Mouse (Mus musculus) MEL (cell line): ENCODE data around the gene Fbxo7. TPM values are rescaled to one million over a fixed set of nuclear protein-coding genes. Genes with fewer than 3 reads are reported as not detected.

Experiments
- DNase-seq: peaks from one replicate; pipeline ENCODE4 v3.0.0; 2011; ENCODE audit warnings: low read depth, low spot score
- H3K27ac ChIP-seq: 2 replicates; pipeline ENCODE4 v1.5.1; 2012; ENCODE audit warnings: low read depth, mild to moderate bottlenecking, control low read depth, low read length, moderate library complexity; ENCODE audit not compliant: control insufficient read depth
- H3K27me3 ChIP-seq, 2 experiments: fragments of 150-350 bp in 1 of 2; sonication (generic) in 1 of 2; 2 replicates each; pipeline ENCODE4 v1.6.1; 2012; ENCODE audit warnings: low read length in 2 of 2, mild to moderate bottlenecking in 2 of 2, improper control_type of control experiment in 1 of 2, moderate library complexity in 1 of 2; ENCODE audit not compliant: insufficient read depth in 2 of 2, control insufficient read depth in 1 of 2
- H3K36me3 ChIP-seq, 2 experiments: 2 replicates each; pipeline ENCODE4 v1.6.1; 2012 to 2014; ENCODE audit warnings: low read length in 2 of 2, improper control_type of control experiment in 1 of 2, inconsistent platforms in 1 of 2, mild to moderate bottlenecking in 1 of 2; ENCODE audit not compliant: insufficient read depth in 2 of 2, control insufficient read depth in 1 of 2
- H3K4me1 ChIP-seq, 2 experiments: fragments of 150-350 bp in 1 of 2; sonication (generic) in 1 of 2; 2 replicates each; pipeline ENCODE4 v1.6.1; 2012; ENCODE audit warnings: low read length in 2 of 2, improper control_type of control experiment in 1 of 2, mild to moderate bottlenecking in 1 of 2; ENCODE audit not compliant: insufficient read depth in 2 of 2, control insufficient read depth in 1 of 2
- H3K4me3 ChIP-seq, 2 experiments: fragments of 150-350 bp in 1 of 2; sonication (generic) in 1 of 2; 2 replicates each; pipeline ENCODE4 v1.5.1; 2012; ENCODE audit warnings: low read depth in 2 of 2, low read length in 2 of 2, mild to moderate bottlenecking in 2 of 2, moderate library complexity in 2 of 2, control low read depth in 1 of 2, improper control_type of control experiment in 1 of 2; ENCODE audit not compliant: control insufficient read depth in 1 of 2, insufficient read depth in 1 of 2
- H3K79me2 ChIP-seq: 2 replicates; pipeline ENCODE4 v1.6.1; 2012; ENCODE audit warnings: mild to moderate bottlenecking, low read length, moderate library complexity; ENCODE audit not compliant: control insufficient read depth, poor library complexity, insufficient read depth
- H3K9ac ChIP-seq: 2 replicates; pipeline ENCODE4 v1.6.1; 2012; ENCODE audit warnings: low read depth, mild to moderate bottlenecking, control low read depth, low read length, moderate library complexity; ENCODE audit not compliant: control insufficient read depth, poor library complexity, severe bottlenecking
- H3K9me3 ChIP-seq: fragments of 150-350 bp; sonication (generic); replicated peaks from 2 replicates; pipeline ENCODE4 v1.6.1; 2012; ENCODE audit warnings: mild to moderate bottlenecking, low read length, improper control_type of control experiment, moderate library complexity; ENCODE audit not compliant: insufficient read depth
- BHLHE40 ChIP-seq: IDR thresholded peaks from 2 replicates; pipeline ENCODE4 v1.6.1; 2012; ENCODE audit warnings: low read depth, mild to moderate bottlenecking, inconsistent platforms, low read length, improper control_type of control experiment, borderline replicate concordance
- CTCF ChIP-seq, 3 experiments: IDR thresholded peaks in 2 of 3; conservative IDR thresholded peaks in 1 of 3; 2 replicates each; pipeline ENCODE4 v1.5.1; 2011 to 2012; ENCODE audit warnings: low read length in 3 of 3, low read depth in 2 of 3, mild to moderate bottlenecking in 2 of 3, improper control_type of control experiment in 1 of 3, inconsistent platforms in 1 of 3, mixed read lengths in 1 of 3, moderate library complexity in 1 of 3; ENCODE audit not compliant: control insufficient read depth in 1 of 3, insufficient read depth in 1 of 3, poor library complexity in 1 of 3, severe bottlenecking in 1 of 3
- E2F4 ChIP-seq: IDR thresholded peaks from 2 replicates; pipeline ENCODE4 v1.6.1; 2011; ENCODE audit warnings: low read depth, low read length, improper control_type of control experiment, borderline replicate concordance
- ELF1 ChIP-seq: IDR thresholded peaks from 2 replicates; pipeline ENCODE4 v1.6.1; 2014; ENCODE audit warnings: low read depth, mild to moderate bottlenecking, inconsistent platforms, low read length, improper control_type of control experiment, moderate library complexity
- ETS1 ChIP-seq: IDR thresholded peaks from 2 replicates; pipeline ENCODE4 v1.6.1; 2012; ENCODE audit warnings: low read depth, mild to moderate bottlenecking, inconsistent platforms, low read length, improper control_type of control experiment, moderate library complexity
- GATA1 ChIP-seq: IDR thresholded peaks from 2 replicates; pipeline ENCODE4 v1.6.1; 2011; ENCODE audit warnings: low read depth, low read length, improper control_type of control experiment
- HCFC1 ChIP-seq: IDR thresholded peaks from 2 replicates; pipeline ENCODE4 v1.6.1; 2012; ENCODE audit warnings: low read depth, mild to moderate bottlenecking, inconsistent platforms, low read length, improper control_type of control experiment, moderate library complexity
- KAT2A ChIP-seq: conservative IDR thresholded peaks from 2 replicates; pipeline ENCODE4 v1.6.1; 2012; ENCODE audit warnings: low read depth, low read length, improper control_type of control experiment, inconsistent platforms
- MAX ChIP-seq: IDR thresholded peaks from 2 replicates; pipeline ENCODE4 v1.6.1; 2011; ENCODE audit warnings: low read length, improper control_type of control experiment
- MAZ ChIP-seq: IDR thresholded peaks from 2 replicates; pipeline ENCODE4 v1.6.1; 2012; ENCODE audit warnings: low read depth, mild to moderate bottlenecking, inconsistent platforms, low read length, improper control_type of control experiment
- MEF2A ChIP-seq: IDR thresholded peaks from 2 replicates; pipeline ENCODE4 v1.6.1; 2014; ENCODE audit warnings: low read depth, mild to moderate bottlenecking, inconsistent platforms, low read length, improper control_type of control experiment; ENCODE audit not compliant: poor library complexity, insufficient replicate concordance, severe bottlenecking; ENCODE audit errors: extremely low read depth
- MXI1 ChIP-seq: IDR thresholded peaks from 2 replicates; pipeline ENCODE4 v1.6.1; 2011; ENCODE audit warnings: mild to moderate bottlenecking, low read depth, low read length, improper control_type of control experiment
- MYB ChIP-seq: IDR thresholded peaks from 2 replicates; pipeline ENCODE4 v1.6.1; 2011; ENCODE audit warnings: mild to moderate bottlenecking, low read depth, low read length, improper control_type of control experiment
- MYC ChIP-seq: IDR thresholded peaks from 2 replicates; pipeline ENCODE4 v1.6.1; 2011; ENCODE audit warnings: low read depth, mild to moderate bottlenecking, low read length, improper control_type of control experiment, moderate library complexity
- NELFE ChIP-seq: IDR thresholded peaks from 2 replicates; pipeline ENCODE4 v1.6.1; 2011; ENCODE audit warnings: low read depth, low read length, improper control_type of control experiment
- NRF1 ChIP-seq: IDR thresholded peaks from 2 replicates; pipeline ENCODE4 v1.6.1; 2014; ENCODE audit warnings: low read depth, mild to moderate bottlenecking, inconsistent platforms, low read length, improper control_type of control experiment, moderate library complexity; ENCODE audit not compliant: poor library complexity, insufficient read depth, severe bottlenecking
- POLR2A ChIP-seq, 2 experiments: IDR thresholded peaks; 2 replicates each; pipeline ENCODE4 v1.6.1; 2011 to 2012; ENCODE audit warnings: low read length in 2 of 2, mild to moderate bottlenecking in 2 of 2, control low read depth in 1 of 2, improper control_type of control experiment in 1 of 2, low read depth in 1 of 2, moderate library complexity in 1 of 2; ENCODE audit not compliant: control insufficient read depth in 1 of 2, insufficient read depth in 1 of 2, poor library complexity in 1 of 2
- POLR2AphosphoS2 ChIP-seq: IDR thresholded peaks from 2 replicates; pipeline ENCODE4 v1.6.1; 2011; ENCODE audit warnings: low read length, improper control_type of control experiment
- RAD21 ChIP-seq: IDR thresholded peaks from 2 replicates; pipeline ENCODE4 v1.6.1; 2011; ENCODE audit warnings: mild to moderate bottlenecking, low read depth, low read length, improper control_type of control experiment
- SMC3 ChIP-seq: IDR thresholded peaks from 2 replicates; pipeline ENCODE4 v1.6.1; 2011; ENCODE audit warnings: low read depth, low read length, improper control_type of control experiment
- TCF12 ChIP-seq: IDR thresholded peaks from 2 replicates; pipeline ENCODE4 v1.6.1; 2014; ENCODE audit warnings: low read depth, mild to moderate bottlenecking, inconsistent platforms, low read length, improper control_type of control experiment, moderate library complexity
- UBTF ChIP-seq: IDR thresholded peaks from 2 replicates; pipeline ENCODE4 v1.6.1; 2012; ENCODE audit warnings: low read depth, mild to moderate bottlenecking, inconsistent platforms, low read length, improper control_type of control experiment, moderate library complexity, borderline replicate concordance; ENCODE audit not compliant: insufficient read depth
- USF1 ChIP-seq: IDR thresholded peaks from 2 replicates; pipeline ENCODE4 v1.6.1; 2014; ENCODE audit warnings: low read depth, mild to moderate bottlenecking, inconsistent platforms, low read length, improper control_type of control experiment, moderate library complexity
- USF2 ChIP-seq, 2 experiments: IDR thresholded peaks; 2 replicates each; pipeline ENCODE4 v1.6.1; 2011 to 2012; ENCODE audit warnings: improper control_type of control experiment in 2 of 2, low read length in 2 of 2, borderline replicate concordance in 1 of 2, inconsistent platforms in 1 of 2, low read depth in 1 of 2, mild to moderate bottlenecking in 1 of 2; ENCODE audit not compliant: insufficient read depth in 1 of 2
- ZC3H11A ChIP-seq: IDR thresholded peaks from 2 replicates; pipeline ENCODE4 v1.6.1; 2012; ENCODE audit warnings: low read depth, mild to moderate bottlenecking, inconsistent platforms, low read length, improper control_type of control experiment
- polyA plus RNA-seq, 2 experiments: library from polyadenylated mRNA; stranded (reverse) in 1 of 2; unstranded in 1 of 2; fragments of >175 nt in 1 of 2; fragments of >200 nt in 1 of 2; gene quantifications; 2 replicates each; pipeline versions ENCODE4 v1.2.1 to v1.2.4; 2012; ENCODE audit warnings: low replicate concordance in 2 of 2, low read depth in 1 of 2; ENCODE audit not compliant: insufficient read length in 2 of 2, insufficient read depth in 1 of 2, missing spikeins in 1 of 2
- total RNA-seq: library from RNA; depleted of rRNA; stranded (reverse); fragments of 300-350 nt; gene quantifications from 2 replicates; pipeline ENCODE4 v1.2.3, GENCODE M21; 2012; rRNA removed

Gene Fbxo7
- total RNA-seq: 23.2 and 24.5 TPM in 2 replicates
- 100 to 1,000 TPM in 1 of 2 experiments, 10 to 100 TPM in 1; 34.8 to 131 TPM for polyA plus RNA-seq

DNA sequence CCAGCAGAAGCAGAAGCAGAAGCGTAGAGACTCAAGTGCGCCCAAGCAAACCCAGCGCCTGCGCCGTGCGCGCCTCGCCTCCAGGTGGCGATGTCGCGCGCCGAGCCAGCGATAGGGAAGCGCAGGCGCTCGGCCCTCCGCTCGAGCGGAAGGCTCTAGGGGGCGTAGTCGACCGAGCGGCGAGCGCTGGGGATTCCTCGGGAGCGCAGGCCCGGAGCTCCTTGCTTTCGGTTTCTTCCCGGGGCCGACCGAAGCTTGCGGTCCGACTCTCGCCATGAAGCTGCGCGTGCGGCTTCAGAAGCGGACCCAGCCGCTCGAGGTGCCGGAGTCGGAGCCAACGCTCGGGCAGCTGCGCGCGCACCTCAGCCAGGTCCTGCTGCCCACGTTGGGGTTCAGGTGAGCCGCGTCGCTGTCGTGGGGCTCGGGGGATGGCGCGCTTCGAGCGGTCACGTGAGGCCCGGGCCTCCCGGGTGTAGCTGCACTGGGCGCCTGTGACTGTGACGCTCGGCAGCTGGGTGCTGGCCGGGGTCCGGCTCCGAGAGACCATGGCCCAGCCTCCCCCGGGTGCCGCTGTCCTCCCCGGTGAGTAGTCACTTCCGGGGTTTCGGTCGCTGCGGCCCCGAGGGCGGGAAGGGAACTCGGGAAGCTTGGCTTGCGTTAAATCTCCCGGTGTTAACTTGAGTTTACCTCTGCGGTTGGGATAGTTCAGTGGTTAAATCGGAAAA is at the start of gene Fbxo7:
Fbxo7 (plus strand) TSS at position 224 of the 725 bp plus-strand sequence.
- Histone ChIP-seq H3K9ac (peak within 1 kb of the TSS; percentile 100), H3K9me3 (no peaks in the 10 kb centered on the region), H3K79me2 (peaks cover 26% of the 10 kb centered on the region), H3K4me3 (peak within 1 kb of the TSS; percentile 76 to 100), H3K36me3 (peaks cover 2 to 28% of the 10 kb centered on the region in 2 experiments; a peak in 3 of 4 replicates), H3K27ac (peak within 1 kb of the TSS; percentile 92), H3K27me3 (no peaks in the 10 kb centered on the region), H3K4me1 (peaks cover 9 to 17% of the 10 kb centered on the region in 2 experiments)
- peak; percentile 93 for DNase-seq
- TF ChIP-seq ELF1 (peak; percentile 87), UBTF (peak; percentile 35; the same call in 1 of the 2 replicates), MYB (no peak), HCFC1 (peak; percentile 70), GATA1 (no peak), KAT2A (no peak), CTCF (IDR thresholded peaks at IDR 0.05 in 2 of 3, conservative IDR thresholded peaks at IDR 0.05 in 1 of 3; ENCODE audit: control insufficient read depth in 1 of 3, insufficient read depth in 1 of 3, low read depth in 2 of 3, low read length in 3 of 3, poor library complexity in 1 of 3, severe bottlenecking in 1 of 3) (peak; percentile 71 to 99 (median 91)), RAD21 (peak; percentile 40), NRF1 (peak; percentile 78), MAX (peak; percentile 69), ETS1 (0 out of 2 replicates have a peak, but pooled peaks have one; percentile 19), NELFE (peak; percentile 64), ZC3H11A (peak; percentile 25; the same call in 1 of the 2 replicates), BHLHE40 (peak; percentile 80; the same call in 1 of the 2 replicates), POLR2A (IDR thresholded peaks at IDR 0.05; ENCODE audit: control insufficient read depth in 1 of 2, insufficient read depth in 1 of 2, low read depth in 1 of 2, low read length in 2 of 2, poor library complexity in 1 of 2) (peak; percentile 50 to 76), SMC3 (peak; percentile 57), MYC (peak; percentile 63; the same call in 1 of the 2 replicates), POLR2AphosphoS2 (no peak), USF2 (IDR thresholded peaks at IDR 0.05; ENCODE audit: borderline replicate concordance in 1 of 2, insufficient read depth in 1 of 2, low read depth in 1 of 2, low read length in 2 of 2) (peak in 1 of 2 experiments; percentile 57; a peak in 1 of 4 replicates), TCF12 (0 out of 2 replicates have a peak, but pooled peaks have one; percentile 52), E2F4 (peak; percentile 79; the same call in 1 of the 2 replicates), MAZ (no peak; the same call in 1 of the 2 replicates), USF1 (peak; percentile 91), MEF2A (no peak), MXI1 (peak; percentile 70)
